Mouse (Mus musculus): ENCODE measurements around the gene Gnaq. TPM values are rescaled to one million over a fixed set of nuclear protein-coding genes. Genes with fewer than 3 reads are reported as not detected.
A peak's percentile ranks its signal among the peaks of the same experiment; 100 is the strongest.

The Gnaq gene
- polyA plus RNA-seq, 1 experiment from 2014 or later: 15.7 TPM

GRCm38 (mm10) chr19:16425596-16425995 lies 293.0 kb downstream of the Gnaq start:
- Histone ChIP-seq H3K36me3 (no peaks in the 10 kb centered on the region), H3K27me3 (no peaks in the 10 kb centered on the region), H3K27ac (no peak overlapping the region), H3K9me3 (replicated peaks) (peaks cover 7% of the 10 kb centered on the region; the same call in 1 of the 2 replicates), H3K4me2 (no peak overlapping the region), H3K9ac (no peak overlapping the region), H3K4me3 (no peak overlapping the region), H3K4me1 (replicated peaks) (no peaks in the 10 kb centered on the region)
- WGBS: 76% methylated on average over 2 of the region's 2 CpGs
- no peak for ATAC-seq (replicated peaks; ENCODE audit: insufficient number of reproducible peaks, insufficient read depth, low FRiP score, low read depth)

GRCm38 (mm10) chr19:16431368-16431767 lies 298.7 kb downstream of the Gnaq start:
- Histone ChIP-seq H3K36me3 (no peaks in the 10 kb centered on the region), H3K27ac (no peak overlapping the region), H3K4me1 (replicated peaks) (peaks cover 15% of the 10 kb centered on the region), H3K9me3 (replicated peaks) (peaks cover 7% of the 10 kb centered on the region; the same call in 1 of the 2 replicates), H3K4me3 (no peak overlapping the region), H3K9ac (no peak overlapping the region), H3K4me2 (no peak overlapping the region), H3K27me3 (peaks cover 11% of the 10 kb centered on the region)
- ATAC-seq (replicated peaks; ENCODE audit: insufficient number of reproducible peaks, insufficient read depth, low FRiP score, low read depth): no peak
- 79% methylated on average over 8 of the region's 8 CpGs for WGBS

GRCm38 (mm10) chr19:16434879-16435278 lies 302.2 kb downstream of the Gnaq start:
- Histone ChIP-seq H3K4me1 (replicated peaks) (peaks cover 37% of the 10 kb centered on the region), H3K9me3 (replicated peaks) (no peaks in the 10 kb centered on the region), H3K4me2 (peak overlapping the region; percentile 77), H3K27me3 (peaks cover 29% of the 10 kb centered on the region), H3K9ac (no peak overlapping the region), H3K27ac (no peak overlapping the region), H3K4me3 (peak overlapping the region; percentile 53), H3K36me3 (no peaks in the 10 kb centered on the region)
- 16% methylated on average over 9 of the region's 9 CpGs for WGBS
- ATAC-seq (replicated peaks; ENCODE audit: insufficient number of reproducible peaks, insufficient read depth, low FRiP score, low read depth): no peak

GRCm38 (mm10) chr19:16435531-16436231 lies 303.1 kb downstream of the Gnaq start, which contains the start of gene Gna14:
Gene Gna14, plus strand, starts transcription at chr19:16435762.
- Histone ChIP-seq H3K27ac (no peak within 1 kb of the TSS), H3K4me2 (peak within 1 kb of the TSS; percentile 77), H3K27me3 (peaks cover 29% of the 10 kb centered on the region), H3K36me3 (no peaks in the 10 kb centered on the region), H3K4me3 (peak within 1 kb of the TSS; percentile 53), H3K9me3 (replicated peaks) (no peaks in the 10 kb centered on the region), H3K4me1 (replicated peaks) (peaks cover 38% of the 10 kb centered on the region), H3K9ac (peak within 1 kb of the TSS; percentile 49)
- WGBS: under 1% methylated on average over 27 of the region's 27 CpGs
- no peak for ATAC-seq (replicated peaks; ENCODE audit: insufficient number of reproducible peaks, insufficient read depth, low FRiP score, low read depth)

GRCm38 (mm10) chr19:16436335-16437169 lies 303.9 kb downstream of the Gnaq start:
- WGBS: 6% methylated on average over 61 of the region's 61 CpGs
- H3K36me3 ChIP-seq: no peaks in the 10 kb centered on the region
- H3K9ac ChIP-seq: peak overlapping the region; percentile 49
- peak overlapping the region; percentile 53 for H3K4me3 ChIP-seq
- H3K27me3 ChIP-seq: peaks cover 29% of the 10 kb centered on the region
- no peak for ATAC-seq (replicated peaks; ENCODE audit: insufficient number of reproducible peaks, insufficient read depth, low FRiP score, low read depth)
- no peak overlapping the region for H3K27ac ChIP-seq
- H3K9me3 ChIP-seq (replicated peaks): no peaks in the 10 kb centered on the region
- peak overlapping the region; percentile 77 for H3K4me2 ChIP-seq
- H3K4me1 ChIP-seq (replicated peaks): peaks cover 38% of the 10 kb centered on the region

Small RNA genes lying within 50 kb of the gene (microRNA-seq; reads per million reads assigned to microRNA genes)
- not detected for gene Mir496b

Other genes starting within 250 kb of the Gnaq start
- gene Psat1, start 185.5 kb upstream of the Gnaq start, polyA plus RNA-seq (2015; fragmentation: Nextera tagmentation; extraction: Ambion mirVana): 65.2 and 78.4 TPM in 2 replicates
- 9.8 and 14.4 TPM in 2 replicates for gene Cep78, start 147.8 kb upstream of the Gnaq start, polyA plus RNA-seq (2015; fragmentation: Nextera tagmentation; extraction: Ambion mirVana)